Comparison of ENCODE assay signal across 9 mouse cellular contexts in genomic region chr6:115901489-115901931, GRCm38 (mm10). TPM values are rescaled to one million over a fixed set of nuclear protein-coding genes. Genes with fewer than 3 reads are reported as not detected.
DNase-seq lines count a peak whose midpoint lies in the region; ATAC-seq and TF ChIP-seq lines count a peak whose summit lies in the region.
"Had no signal": no experiment of that assay in that cellular context is flagged by ENCODE, and none has a peak within 500 bp of the region (broad histone marks: within the 10 kb centered on the region; RNA-seq: fewer than 3 reads in every experiment).

No protein-coding gene starts in this region.

- peaks cover 11% of the 10 kb centered on the region; the same call in 1 of the 2 replicates for H3K36me3 ChIP-seq in heart, embryonic 12.5 days

- H3K9ac ChIP-seq in heart, embryonic 12.5 days, result no peak overlapping the region
- H3K9ac ChIP-seq: limb, embryonic 13.5 days had no signal

- intact Hi-C loops in left cerebral cortex, adult 2 months (cut with DNase I), result loop anchor here (1.0 to 5.0 kb wide), 3 partner anchors 95 to 226 kb away; no protein-coding TSS in a partner anchor
- intact Hi-C loops in left cerebral cortex, postnatal 14 days (cut with DNase I), result loop anchor here (5.0 kb wide), 2 partner anchors 96 to 226 kb away; partner anchors contain the start of gene Plxnd1

- peaks cover 34% of the 10 kb centered on the region for H3K4me1 ChIP-seq in heart, embryonic 12.5 days (replicated peaks)

- peak overlapping the region; percentile 89 for H3K27ac ChIP-seq in left cerebral cortex, adult 2 months
- peak overlapping the region; percentile 26; the same call in 1 of the 2 replicates for H3K27ac ChIP-seq in heart, embryonic 12.5 days (ENCODE audit: poor library complexity, severe bottlenecking)
- H3K27ac ChIP-seq: limb, embryonic 13.5 days had no signal

- no peak overlapping the region for H3K4me2 ChIP-seq in heart, embryonic 12.5 days
- H3K4me2 ChIP-seq: limb, embryonic 13.5 days had no signal

- H3K4me3 ChIP-seq in left cerebral cortex, adult 2 months, result no peak overlapping the region
- H3K4me3 ChIP-seq in heart, embryonic 12.5 days, result no peak overlapping the region
- H3K4me3 ChIP-seq: limb, embryonic 13.5 days had no signal

- 0 out of 2 replicates have a peak, but pooled peaks have one; percentile 13 for ATAC-seq in heart, embryonic 12.5 days (ENCODE audit: insufficient number of reproducible peaks, low FRiP score)

- TF ChIP-seq CTCF in left cerebral cortex, adult 2 months (IDR thresholded peaks at IDR 0.05), result no peak

- WGBS in heart, embryonic 12.5 days, result 73% methylated on average over 8 of the region's 8 CpGs

- H3K27me3 ChIP-seq in heart, embryonic 12.5 days (replicated peaks), result no peaks in the 10 kb centered on the region
- H3K27me3 ChIP-seq: limb, embryonic 13.5 days had no signal

- no peak for DNase-seq in left cerebral cortex, adult 2 months (ENCODE audit: extremely low spot score in 1 of 2, low spot score in 2 of 2)
- no peak for DNase-seq in left cerebral cortex, postnatal 14 days (ENCODE audit: low spot score in 2 of 2)
- peak; percentile 51 for DNase-seq in adrenal gland, postnatal 25 days
- peak; percentile 33 to 64 for DNase-seq in kidney, postnatal 4 days
- no peak for DNase-seq in urinary bladder, adult 2 months (ENCODE audit: low spot score)
- no peak for DNase-seq in natural killer cell, adult 2 months (ENCODE audit: low spot score in 2 of 2)
- DNase-seq in frontal cortex, postnatal 25 days (ENCODE audit: low spot score in 2 of 2), result no peak

- H3K9me3 ChIP-seq in heart, embryonic 12.5 days (replicated peaks), result no peaks in the 10 kb centered on the region
- H3K9me3 ChIP-seq: limb, embryonic 13.5 days had no signal

RNA-seq across cellular contexts. Expression of gene Rho, which starts 30.0 kb away (rescaled TPM):
- total RNA-seq in left cerebral cortex, adult 2 months (2021), result under 1 TPM; 0.56 to 0.79 TPM
- total RNA-seq in left cerebral cortex, postnatal 14 days (2021), result under 1 TPM; 0.25 to 0.64 TPM
- total RNA-seq in adrenal gland, postnatal 25 days (2021), result 0.94 and 1.9 TPM in 2 replicates
- polyA plus RNA-seq in heart, embryonic 12.5 days (2016; fragmentation: Nextera tagmentation; extraction: Ambion mirVana), result 0.13 TPM in 1 of 2 replicates, not detected in the other
- polyA plus RNA-seq in urinary bladder, adult 2 months (2012; rRNA removed), result 0.44 and 0.66 TPM in 2 replicates

RNA-seq across cellular contexts. Expression of gene H1foo, which starts 43.2 kb away (rescaled TPM):
- total RNA-seq in left cerebral cortex, adult 2 months (2021), result not detected
- total RNA-seq in left cerebral cortex, postnatal 14 days (2021), result not detected
- total RNA-seq in adrenal gland, postnatal 25 days (2021), result not detected in 2 replicates
- polyA plus RNA-seq in heart, embryonic 12.5 days (2016; fragmentation: Nextera tagmentation; extraction: Ambion mirVana), result not detected in 2 replicates
- polyA plus RNA-seq in urinary bladder, adult 2 months (2012; rRNA removed), result not detected in 2 replicates
- polyA plus RNA-seq: limb, embryonic 13.5 days had no signal

RNA-seq across cellular contexts. Expression of gene Ift122, which starts 48.2 kb away (rescaled TPM):
- 10 to 100 TPM; 31.1 to 32.7 TPM for total RNA-seq in left cerebral cortex, adult 2 months (2021)
- 10 to 100 TPM; 31.6 to 35.1 TPM for total RNA-seq in left cerebral cortex, postnatal 14 days (2021)
- 19.2 and 22.2 TPM in 2 replicates for total RNA-seq in adrenal gland, postnatal 25 days (2021)
- polyA plus RNA-seq in heart, embryonic 12.5 days (2016; fragmentation: Nextera tagmentation; extraction: Ambion mirVana), result 22.7 and 24.5 TPM in 2 replicates
- polyA plus RNA-seq in urinary bladder, adult 2 months (2012; rRNA removed), result 12.8 and 13.7 TPM in 2 replicates

RNA-seq across cellular contexts. Expression of gene Mbd4, which starts 48.3 kb away (rescaled TPM):
- total RNA-seq in left cerebral cortex, adult 2 months (2021), result 1 to 10 TPM; 8.5 TPM
- 1 to 10 TPM; 7.4 to 8.1 TPM for total RNA-seq in left cerebral cortex, postnatal 14 days (2021)
- total RNA-seq in adrenal gland, postnatal 25 days (2021), result 4.0 and 4.8 TPM in 2 replicates
- 11.0 and 14.2 TPM in 2 replicates for polyA plus RNA-seq in heart, embryonic 12.5 days (2016; fragmentation: Nextera tagmentation; extraction: Ambion mirVana)
- 4.4 and 5.0 TPM in 2 replicates for polyA plus RNA-seq in urinary bladder, adult 2 months (2012; rRNA removed)

Comparison
In these comparisons a context has a peak if more than half of its experiments do, and no peak if none do; other contexts are left out.
1. DNase-seq: peak in adrenal gland, postnatal 25 days (single experiment) and kidney, postnatal 4 days (2 of 2); none in left cerebral cortex, adult 2 months (0 of 2), left cerebral cortex, postnatal 14 days (0 of 2), urinary bladder, adult 2 months (single experiment), natural killer cell, adult 2 months (0 of 2) and frontal cortex, postnatal 25 days (0 of 2).